Mouse (Mus musculus) heart, postnatal 0 days (tissue): ENCODE measurements around the gene Il1rapl2. TPM values are rescaled to one million over a fixed set of nuclear protein-coding genes. Genes with fewer than 3 reads are reported as not detected.
"Not testable (repeated sequence)": the region's sequence is repeated elsewhere in the genome, so short reads cannot be mapped to it uniquely, and the experiment has no call there.

Experiments used
- ATAC-seq: fragments of 200-750 bp; cut with Nextera tagmentation; 2 replicates; pipeline ENCODE4 v1.8.0; 2017; ENCODE audit warnings: low read depth, moderate number of reproducible peaks, moderate library complexity; ENCODE audit not compliant: insufficient read depth
- DNase-seq: peaks from one replicate; pipeline ENCODE4 v3.0.0-alpha.2; 2016; ENCODE audit warnings: low spot score
- H3K27ac ChIP-seq: fragments of 300-500 bp; sonication (generic); 2 replicates; pipeline ENCODE4 v1.5.1; 2014; ENCODE audit warnings: low read depth, mild to moderate bottlenecking
- H3K27me3 ChIP-seq: fragments of 300-500 bp; sonication (generic); 2 replicates; pipeline ENCODE4 v1.6.1; 2014; ENCODE audit warnings: low read length, mixed read lengths; ENCODE audit not compliant: control insufficient read depth, insufficient read depth
- H3K36me3 ChIP-seq: fragments of 300-500 bp; sonication (generic); replicated peaks from 2 replicates; pipeline ENCODE4 v1.6.1; 2014; ENCODE audit warnings: low read length, mixed read lengths; ENCODE audit not compliant: control insufficient read depth, insufficient read depth
- H3K4me1 ChIP-seq: fragments of 300-500 bp; sonication (generic); 2 replicates; pipeline ENCODE4 v1.6.1; 2014; ENCODE audit warnings: antibody characterized with exemption; ENCODE audit not compliant: control insufficient read depth, insufficient read depth
- H3K4me2 ChIP-seq: fragments of 300-500 bp; sonication (generic); 2 replicates; pipeline ENCODE4 v1.6.1; 2014; ENCODE audit warnings: low read depth, mild to moderate bottlenecking, low read length, moderate library complexity
- H3K4me3 ChIP-seq: fragments of 300-500 bp; sonication (generic); 2 replicates; pipeline ENCODE4 v1.5.1; 2014; ENCODE audit warnings: low read depth, low read length
- H3K9ac ChIP-seq: fragments of 300-500 bp; sonication (generic); replicated peaks from 2 replicates; pipeline ENCODE4 v1.6.1; 2014; ENCODE audit warnings: low read depth, low read length, mixed read lengths
- H3K9me3 ChIP-seq: fragments of 300-500 bp; sonication (generic); replicated peaks from 2 replicates; pipeline ENCODE4 v1.6.1; 2016; ENCODE audit warnings: low read length; ENCODE audit not compliant: control insufficient read depth
- CTCF ChIP-seq: IDR thresholded peaks from 2 replicates; pipeline ENCODE4 v1.5.1; 2016; ENCODE audit warnings: antibody characterized with exemption, control low read depth, low read depth
- EP300 ChIP-seq: IDR thresholded peaks from 2 replicates; pipeline ENCODE4 v1.6.1; 2016; ENCODE audit warnings: antibody characterized with exemption, low read depth
- WGBS: fragments of 180-500 bp; shearing (Covaris S2); extraction: QIAGEN DNeasy Blood & Tissue Kit; methylation state at CpG from one replicate; pipeline ENCODE4 v1.1.7; 2014; 5-methylcytosine and 5-hydroxymethylcytosine counted together
- polyA plus RNA-seq: library from polyadenylated mRNA; unstranded; fragments of >200 nt; fragmentation: Nextera tagmentation; extraction: Ambion mirVana; gene quantifications from 2 replicates; pipeline ENCODE4 v1.2.1, GENCODE M21; 2015
- total RNA-seq: library from RNA; depleted of rRNA; stranded (reverse); fragments of >200 nt; gene quantifications from 2 replicates; pipeline ENCODE4 v1.2.3, GENCODE M21; 2014; ENCODE audit warnings: low replicate concordance

The Il1rapl2 gene
- total and polyA plus RNA-seq, 2 experiments from 2014 or later = 0.07 TPM; not detected in 1

DNA sequence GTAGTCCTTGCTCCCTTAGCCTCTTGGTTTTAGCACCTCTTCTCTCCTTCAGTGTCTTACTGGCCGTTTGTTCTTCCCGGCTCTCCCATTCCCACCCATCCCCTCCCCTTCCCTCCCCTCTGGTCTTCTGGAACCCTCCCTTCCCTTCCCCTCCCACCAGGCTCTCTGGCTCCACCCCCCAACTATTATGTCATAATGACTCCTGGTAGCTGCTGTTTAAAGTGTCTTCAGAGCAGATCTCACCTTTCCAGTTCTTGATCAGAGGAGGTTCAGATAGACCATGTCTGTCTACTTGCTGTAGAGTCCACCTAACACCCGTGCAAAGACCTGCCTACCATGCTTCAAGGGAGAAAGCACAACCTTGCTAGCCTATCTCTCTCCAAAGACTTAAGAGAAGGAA is 639.1 kb downstream of the Il1rapl2 start, which contains the start of gene Tex13a:
Gene Tex13a, minus strand, starts transcription at position 101 of the 400 bp plus-strand sequence.
- H3K9me3 ChIP-seq = no peaks in the 10 kb centered on the region
- H3K4me1 ChIP-seq = no peaks in the 10 kb centered on the region
- ATAC-seq (no peak), DNase-seq (no peak)
- no peaks in the 10 kb centered on the region for H3K36me3 ChIP-seq
- 76% methylated on average over 3 of the region's 3 CpGs for WGBS
- no peak within 1 kb of the TSS for H3K27ac ChIP-seq
- no peak within 1 kb of the TSS for H3K9ac ChIP-seq
- TF ChIP-seq CTCF (no peak), EP300 (no peak)
- H3K27me3 ChIP-seq = no peaks in the 10 kb centered on the region
- H3K4me2 ChIP-seq = no peak within 1 kb of the TSS
- H3K4me3 ChIP-seq = no peak within 1 kb of the TSS

DNA sequence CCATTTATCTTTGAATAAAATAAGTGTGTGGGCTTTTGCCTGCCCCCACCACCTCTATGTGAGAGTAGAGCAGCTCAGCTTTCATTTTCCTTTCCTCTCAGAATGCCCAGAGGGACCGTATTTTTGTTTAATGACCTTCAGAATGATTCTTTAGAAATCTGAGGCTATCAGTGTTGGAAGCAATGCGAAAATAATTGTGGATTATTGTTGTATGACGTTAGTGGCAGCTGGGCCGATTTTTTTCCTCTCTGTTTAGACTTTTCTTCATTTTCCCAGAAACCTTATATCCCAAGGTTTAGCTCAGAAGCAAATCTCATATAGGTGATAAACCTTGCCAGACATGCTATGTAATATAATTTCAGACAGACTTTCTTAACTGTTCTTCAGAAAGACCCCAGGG is 664.2 kb downstream of the Il1rapl2 start:
- H3K27me3 ChIP-seq = no peaks in the 10 kb centered on the region
- H3K9me3 ChIP-seq = no peaks in the 10 kb centered on the region
- ATAC-seq (no peak), DNase-seq (no peak)
- no peak overlapping the region for H3K4me3 ChIP-seq
- H3K4me2 ChIP-seq = no peak overlapping the region
- no peak for TF ChIP-seq CTCF
- TF ChIP-seq EP300 = no peak
- no peaks in the 10 kb centered on the region for H3K4me1 ChIP-seq
- H3K9ac ChIP-seq = no peak overlapping the region
- WGBS = 53% methylated on average over 4 of the region's 4 CpGs
- H3K36me3 ChIP-seq = no peaks in the 10 kb centered on the region
- H3K27ac ChIP-seq = no peak overlapping the region

DNA sequence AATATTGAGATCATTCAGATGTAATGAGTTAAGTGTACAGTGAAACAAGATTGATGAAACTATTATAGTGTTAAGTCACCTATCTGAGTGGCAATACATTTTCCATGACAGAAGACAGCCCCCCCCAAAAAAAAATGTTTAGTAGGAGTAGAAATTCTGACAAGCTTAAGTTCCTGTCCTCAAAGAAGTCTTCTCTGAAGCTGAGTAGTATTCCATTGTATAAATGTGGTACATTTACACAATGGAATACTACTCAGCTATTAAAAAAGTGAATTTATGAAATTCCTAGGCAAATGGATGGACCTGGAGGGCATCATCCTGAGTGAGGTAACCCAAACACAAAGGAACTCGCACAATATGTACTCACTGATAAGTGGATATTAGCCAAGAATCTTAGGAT is 778.3 kb downstream of the Il1rapl2 start:
- not testable (repeated sequence) for H3K4me2 ChIP-seq, H3K4me1 ChIP-seq, H3K9ac ChIP-seq, H3K27me3 ChIP-seq, H3K36me3 ChIP-seq, H3K9me3 ChIP-seq, H3K27ac ChIP-seq, DNase-seq, ATAC-seq, H3K4me3 ChIP-seq
- 36% methylated on average over 1 of the region's 1 CpGs for WGBS

DNA sequence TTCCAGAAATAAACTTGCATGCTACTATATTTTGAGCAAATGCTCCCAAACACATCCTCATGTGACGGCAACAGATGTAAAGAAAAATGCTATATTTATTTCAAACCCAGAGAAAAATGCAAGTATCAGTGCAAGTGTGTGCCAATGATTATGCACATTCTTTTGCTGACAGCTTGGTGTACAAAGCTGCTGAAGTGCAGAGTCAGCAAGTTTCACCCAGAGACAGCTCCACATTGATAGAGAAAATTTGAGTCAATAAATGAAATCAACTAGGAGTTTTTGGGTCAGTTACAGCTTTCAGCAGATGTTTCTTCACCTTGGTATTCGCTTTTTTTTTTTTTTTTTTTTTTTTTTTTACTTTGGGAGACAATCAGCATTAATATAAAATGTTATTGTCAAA is 863.4 kb downstream of the Il1rapl2 start:
- Histone ChIP-seq H3K9me3 (no peaks in the 10 kb centered on the region), H3K9ac (no peak overlapping the region), H3K4me1 (no peaks in the 10 kb centered on the region), H3K36me3 (no peaks in the 10 kb centered on the region), H3K4me2 (no peak overlapping the region), H3K4me3 (no peak overlapping the region), H3K27me3 (no peaks in the 10 kb centered on the region), H3K27ac (no peak overlapping the region)
- 64% methylated on average over 2 of the region's 2 CpGs for WGBS
- ATAC-seq (no peak), DNase-seq (no peak)
- no peak for TF ChIP-seq CTCF

DNA sequence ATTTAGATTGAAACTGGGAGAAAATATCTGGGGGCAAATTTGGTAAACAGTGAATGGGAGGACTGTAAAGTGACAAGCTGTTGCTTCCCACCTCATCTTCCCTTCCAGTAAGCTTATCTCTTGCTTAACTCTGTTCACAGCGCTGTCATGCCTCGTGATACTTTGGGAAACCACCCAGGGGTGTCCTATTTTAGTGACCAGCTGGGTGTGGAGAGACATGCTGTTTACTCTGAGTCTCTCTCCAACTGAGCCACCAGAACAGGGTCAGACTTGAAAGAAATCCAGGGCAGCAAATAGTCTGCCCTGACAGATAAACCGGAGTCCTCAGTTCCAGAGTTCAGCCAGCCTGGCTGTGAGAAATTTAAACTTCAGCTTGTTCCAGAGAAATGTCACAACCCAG is 867.5 kb downstream of the Il1rapl2 start:
- no peak for ATAC-seq
- DNase-seq = no peak
- no peak overlapping the region for H3K4me3 ChIP-seq
- H3K9me3 ChIP-seq = no peaks in the 10 kb centered on the region
- H3K27me3 ChIP-seq = no peaks in the 10 kb centered on the region
- no peaks in the 10 kb centered on the region for H3K36me3 ChIP-seq
- H3K4me2 ChIP-seq = no peak overlapping the region
- H3K4me1 ChIP-seq = no peaks in the 10 kb centered on the region
- WGBS = 34% methylated on average over 3 of the region's 3 CpGs
- no peak for TF ChIP-seq EP300
- TF ChIP-seq CTCF = no peak
- H3K27ac ChIP-seq = no peak overlapping the region
- no peak overlapping the region for H3K9ac ChIP-seq

- Histone ChIP-seq H3K4me2 (no peak overlapping the region), H3K9ac (no peak overlapping the region), H3K4me1 (no peaks in the 10 kb centered on the region), H3K9me3 (no peaks in the 10 kb centered on the region), H3K36me3 (no peaks in the 10 kb centered on the region), H3K4me3 (no peak overlapping the region), H3K27me3 (no peaks in the 10 kb centered on the region), H3K27ac (no peak overlapping the region)
- WGBS = 60% methylated on average over 2 of the region's 2 CpGs
- TF ChIP-seq CTCF (no peak), EP300 (no peak)
- no peak for ATAC-seq
- DNase-seq = no peak
Measured at GRCm38 (mm10) chrX:138449856-138450255, 879.4 kb downstream of the Il1rapl2 start.
